Mouse (Mus musculus) hindbrain, embryonic 14.5 days (tissue): Measurements from ENCODE around the gene Hmcn1. TPM values are rescaled to one million over a fixed set of nuclear protein-coding genes. Genes with fewer than 3 reads are reported as not detected.

Experiments used
- ATAC-seq: fragments of 200-750 bp; cut with Nextera tagmentation; 2 replicates; pipeline ENCODE4 v1.8.0; 2017; ENCODE audit warnings: moderate number of reproducible peaks, mild to moderate bottlenecking, moderate TSS enrichment, moderate library complexity; ENCODE audit not compliant: low FRiP score
- DNase-seq: peaks from one replicate; pipeline ENCODE4 v3.0.0-alpha.2; 2015; ENCODE audit warnings: low spot score
- H3K27ac ChIP-seq: fragments of 300-500 bp; sonication (generic); 2 replicates; pipeline ENCODE4 v1.5.1; 2014; ENCODE audit warnings: mild to moderate bottlenecking, moderate library complexity
- H3K27me3 ChIP-seq: fragments of 300-500 bp; sonication (generic); 2 replicates; pipeline ENCODE4 v1.6.1; 2014; ENCODE audit warnings: mild to moderate bottlenecking, low read length, mixed read lengths; ENCODE audit not compliant: control insufficient read depth, insufficient read depth
- H3K36me3 ChIP-seq: fragments of 300-500 bp; sonication (generic); replicated peaks from 2 replicates; pipeline ENCODE4 v1.6.1; 2014; ENCODE audit not compliant: control insufficient read depth, insufficient read depth
- H3K4me1 ChIP-seq: fragments of 300-500 bp; sonication (generic); replicated peaks from 2 replicates; pipeline ENCODE4 v1.6.1; 2014; ENCODE audit warnings: antibody characterized with exemption, low read length, mixed read lengths; ENCODE audit not compliant: control insufficient read depth, insufficient read depth
- H3K4me2 ChIP-seq: fragments of 300-500 bp; sonication (generic); replicated peaks from 2 replicates; pipeline ENCODE4 v1.6.1; 2014; ENCODE audit warnings: mild to moderate bottlenecking, moderate library complexity
- H3K4me3 ChIP-seq: fragments of 300-500 bp; sonication (generic); replicated peaks from 2 replicates; pipeline ENCODE4 v1.5.1; 2014; ENCODE audit warnings: mild to moderate bottlenecking, low read length
- H3K9ac ChIP-seq: fragments of 300-500 bp; sonication (generic); 2 replicates; pipeline ENCODE4 v1.6.1; 2014
- H3K9me3 ChIP-seq: fragments of 300-500 bp; sonication (generic); 2 replicates; pipeline ENCODE4 v1.6.1; 2016; ENCODE audit warnings: low read length; ENCODE audit not compliant: control insufficient read depth
- WGBS: fragments of 180-500 bp; shearing (Covaris S2); extraction: QIAGEN DNeasy Blood & Tissue Kit; methylation state at CpG from one replicate; pipeline ENCODE4 v1.1.7; 2014; 5-methylcytosine and 5-hydroxymethylcytosine counted together
- polyA plus RNA-seq: library from polyadenylated mRNA; unstranded; fragments of >200 nt; fragmentation: Nextera tagmentation; extraction: Ambion mirVana; gene quantifications from 2 replicates; pipeline ENCODE4 v1.2.1, GENCODE M21; 2014

The Hmcn1 gene
- polyA plus RNA-seq, 1 experiment from 2014 or later: 2.2 TPM

DNA sequence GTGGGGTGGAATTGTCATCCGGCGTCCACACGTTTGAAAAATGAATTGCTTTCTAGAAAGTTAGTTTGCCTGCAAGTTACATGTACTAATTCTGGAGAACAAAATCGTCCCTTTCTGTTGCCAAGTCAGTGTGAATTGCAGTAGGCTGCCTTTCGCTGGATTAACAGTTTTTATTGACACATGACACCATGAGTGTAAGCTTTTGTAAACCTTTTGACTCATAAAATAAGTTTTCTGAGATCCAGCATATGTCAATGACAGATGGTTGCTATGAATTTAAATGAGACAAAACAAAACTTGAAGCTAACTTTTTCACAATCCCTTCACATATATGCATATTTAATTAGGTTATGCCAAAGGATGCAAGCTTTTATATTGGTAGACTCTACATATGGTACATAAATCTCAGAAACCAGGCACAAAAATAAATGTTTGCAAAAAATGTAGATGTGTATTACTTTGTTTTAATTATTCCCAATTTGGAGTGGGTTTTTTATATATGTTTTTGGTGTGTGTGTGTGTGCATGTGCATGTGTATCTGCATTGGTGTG is 79.6 kb downstream of the Hmcn1 start:
- no peak overlapping the region for H3K27ac ChIP-seq
- no peak overlapping the region for H3K4me3 ChIP-seq
- WGBS: 85% methylated on average over 5 of the region's 5 CpGs
- DNase-seq: no peak
- no peaks in the 10 kb centered on the region for H3K27me3 ChIP-seq
- no peak for ATAC-seq
- no peaks in the 10 kb centered on the region for H3K36me3 ChIP-seq
- no peak overlapping the region for H3K4me2 ChIP-seq
- H3K9ac ChIP-seq: no peak overlapping the region
- H3K4me1 ChIP-seq: no peaks in the 10 kb centered on the region
- no peaks in the 10 kb centered on the region for H3K9me3 ChIP-seq

DNA sequence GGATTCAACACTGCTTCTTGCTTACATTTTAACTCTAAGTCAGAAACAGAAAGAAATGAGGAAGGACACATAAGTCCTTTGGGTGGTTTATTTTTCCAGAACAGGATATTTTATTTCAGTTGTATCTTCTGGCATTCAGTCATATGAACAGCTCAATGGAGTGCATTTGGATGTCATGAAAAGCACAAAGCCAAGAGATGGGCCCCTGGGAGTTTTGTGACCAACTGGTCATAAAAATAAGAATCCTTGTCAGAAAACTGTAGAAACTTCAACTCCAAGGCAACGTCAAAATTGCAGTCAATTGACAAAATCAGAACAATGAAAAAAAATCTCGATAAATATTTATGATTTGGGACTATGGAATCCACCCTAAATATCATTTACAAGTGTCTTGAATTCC is 83.6 kb downstream of the Hmcn1 start:
- Histone ChIP-seq H3K27ac (no peak overlapping the region), H3K4me2 (no peak overlapping the region), H3K4me3 (no peak overlapping the region), H3K9me3 (no peaks in the 10 kb centered on the region), H3K4me1 (no peaks in the 10 kb centered on the region), H3K27me3 (no peaks in the 10 kb centered on the region), H3K9ac (no peak overlapping the region), H3K36me3 (no peaks in the 10 kb centered on the region)
- no peak for ATAC-seq
- no peak for DNase-seq
- WGBS: 84% methylated on average over 2 of the region's 2 CpGs

DNA sequence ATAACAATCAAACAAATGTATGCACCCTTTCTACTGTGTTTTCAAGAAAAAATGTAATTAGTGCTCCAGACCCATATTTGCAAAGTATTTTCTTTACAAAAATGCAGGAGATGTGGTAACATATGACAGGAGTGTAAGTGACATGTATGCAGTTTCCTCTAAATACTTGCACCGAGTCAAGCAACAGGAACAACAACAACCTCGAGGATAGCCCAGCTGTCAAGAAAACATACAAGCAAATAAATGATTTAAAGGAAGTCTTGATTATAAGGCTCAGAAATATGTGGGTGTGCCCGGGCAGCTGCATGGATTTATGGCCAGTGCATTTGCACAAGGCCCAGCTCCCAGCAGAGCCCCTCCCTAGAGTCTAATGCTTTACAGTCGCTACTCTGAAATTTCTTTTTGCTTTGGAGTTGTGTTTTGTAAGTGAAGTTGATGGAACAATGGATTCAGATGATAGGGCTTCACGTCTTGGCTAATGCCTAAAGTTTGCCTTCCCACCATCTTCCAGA is 99.5 kb downstream of the Hmcn1 start:
- H3K4me3 ChIP-seq: no peak overlapping the region
- no peaks in the 10 kb centered on the region for H3K27me3 ChIP-seq
- H3K9me3 ChIP-seq: no peaks in the 10 kb centered on the region
- no peak overlapping the region for H3K27ac ChIP-seq
- no peak for ATAC-seq
- no peak overlapping the region for H3K4me2 ChIP-seq
- no peak for DNase-seq
- H3K9ac ChIP-seq: no peak overlapping the region
- no peaks in the 10 kb centered on the region for H3K36me3 ChIP-seq
- no peaks in the 10 kb centered on the region for H3K4me1 ChIP-seq
- 89% methylated on average over 5 of the region's 5 CpGs for WGBS

DNA sequence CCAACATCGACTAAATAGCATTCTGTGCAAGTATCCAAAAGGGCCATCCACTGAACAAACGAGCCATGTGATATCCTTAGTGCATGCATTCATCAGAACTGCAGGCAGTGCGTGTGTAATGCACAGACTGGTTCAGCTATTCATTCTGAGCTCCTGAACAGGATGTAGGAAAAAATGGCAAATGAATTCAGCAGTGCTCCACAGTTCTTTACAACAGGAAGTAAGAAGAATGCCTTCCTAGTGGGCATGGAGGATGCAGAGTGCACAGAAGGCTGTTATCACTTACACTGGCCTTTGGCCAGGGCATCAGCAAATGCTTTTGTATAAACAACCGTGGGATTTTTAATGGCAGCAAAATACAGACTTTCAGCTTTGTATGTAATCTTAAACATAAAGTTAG is 103.2 kb downstream of the Hmcn1 start:
- 74% methylated on average over 4 of the region's 4 CpGs for WGBS
- no peaks in the 10 kb centered on the region for H3K27me3 ChIP-seq

DNA sequence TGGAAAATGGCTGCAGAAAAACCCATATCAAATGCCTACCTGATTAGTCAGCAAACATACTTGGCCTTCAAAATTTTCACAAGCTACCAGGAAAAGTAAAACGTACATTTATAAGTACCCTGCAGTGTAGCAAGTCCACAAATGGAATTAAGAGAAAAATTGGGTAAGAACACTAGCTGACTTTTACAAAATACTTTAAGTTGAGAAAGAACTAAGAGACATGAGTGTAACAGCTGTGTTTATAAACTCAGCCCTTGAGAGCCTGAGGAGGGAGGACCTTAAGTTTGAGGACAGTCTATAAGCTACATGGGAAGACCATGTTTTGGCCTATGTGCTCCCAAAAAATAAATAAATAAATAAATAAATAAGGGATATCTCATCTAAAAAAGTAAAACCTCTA is 107.0 kb downstream of the Hmcn1 start:
- 77% methylated on average over 1 of the region's 1 CpGs for WGBS
- ATAC-seq (no peak), DNase-seq (no peak)
- no peaks in the 10 kb centered on the region for H3K4me1 ChIP-seq
- no peak overlapping the region for H3K4me3 ChIP-seq
- no peaks in the 10 kb centered on the region for H3K9me3 ChIP-seq
- no peak overlapping the region for H3K27ac ChIP-seq
- no peaks in the 10 kb centered on the region for H3K27me3 ChIP-seq
- H3K9ac ChIP-seq: no peak overlapping the region
- H3K36me3 ChIP-seq: no peaks in the 10 kb centered on the region
- no peak overlapping the region for H3K4me2 ChIP-seq

More for the DNA sequence above, 103.2 kb downstream of the Hmcn1 start:
- DNase-seq (no peak), ATAC-seq (no peak)
- no peak overlapping the region for H3K4me2 ChIP-seq
- no peaks in the 10 kb centered on the region for H3K36me3 ChIP-seq
- no peak overlapping the region for H3K4me3 ChIP-seq
- no peaks in the 10 kb centered on the region for H3K9me3 ChIP-seq
- no peak overlapping the region for H3K27ac ChIP-seq
- no peaks in the 10 kb centered on the region for H3K4me1 ChIP-seq
- no peak overlapping the region for H3K9ac ChIP-seq

DNA sequence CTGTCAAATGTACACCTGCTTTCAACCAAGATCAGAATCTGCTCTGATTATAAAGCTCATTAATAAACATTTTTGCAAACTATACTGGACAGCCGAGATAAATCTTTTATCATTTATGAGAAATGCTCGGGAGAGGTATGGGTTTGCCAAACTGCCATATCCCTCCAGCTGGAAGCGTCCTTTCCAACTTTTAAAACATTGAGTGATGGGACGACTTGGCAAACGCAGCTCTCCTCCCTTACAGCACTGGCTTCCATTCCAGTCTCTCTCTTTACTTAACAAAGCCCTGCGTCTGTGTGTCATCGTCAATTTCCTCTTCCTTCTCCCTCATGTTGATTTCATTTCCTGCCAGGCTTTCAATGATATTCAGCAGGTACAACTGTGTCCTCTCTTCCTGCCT is 114.8 kb downstream of the Hmcn1 start:
- no peak overlapping the region for H3K4me3 ChIP-seq
- WGBS: 84% methylated on average over 7 of the region's 7 CpGs
- H3K9me3 ChIP-seq: no peaks in the 10 kb centered on the region
- no peaks in the 10 kb centered on the region for H3K36me3 ChIP-seq
- no peak overlapping the region for H3K4me2 ChIP-seq
- no peak overlapping the region for H3K9ac ChIP-seq
- no peak for ATAC-seq
- no peaks in the 10 kb centered on the region for H3K27me3 ChIP-seq
- no peak for DNase-seq
- no peaks in the 10 kb centered on the region for H3K4me1 ChIP-seq
- H3K27ac ChIP-seq: no peak overlapping the region

DNA sequence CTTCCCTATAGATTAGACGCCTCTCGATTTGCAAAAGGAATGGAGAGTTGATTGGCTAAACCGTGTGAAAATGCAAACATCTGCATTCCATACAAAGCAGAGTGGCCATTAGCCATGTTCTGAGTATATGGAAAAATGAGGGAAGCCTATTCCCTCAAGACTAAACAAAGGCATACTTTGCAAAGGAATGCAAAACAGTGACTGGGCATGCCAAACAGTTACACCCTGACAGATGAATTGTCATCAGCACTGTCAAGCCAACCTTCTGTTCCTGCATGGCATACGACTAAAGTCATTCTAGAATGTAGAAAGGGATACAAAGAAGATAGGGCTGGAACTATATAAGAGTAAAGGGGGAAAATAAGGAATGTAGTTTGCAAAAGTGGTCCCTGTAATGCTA is 115.3 kb downstream of the Hmcn1 start:
- ATAC-seq (no peak), DNase-seq (no peak)
- Histone ChIP-seq H3K9me3 (no peaks in the 10 kb centered on the region), H3K36me3 (no peaks in the 10 kb centered on the region), H3K9ac (no peak overlapping the region), H3K27me3 (no peaks in the 10 kb centered on the region), H3K27ac (no peak overlapping the region), H3K4me3 (no peak overlapping the region), H3K4me2 (no peak overlapping the region), H3K4me1 (no peaks in the 10 kb centered on the region)
- 64% methylated on average over 4 of the region's 4 CpGs for WGBS

DNA sequence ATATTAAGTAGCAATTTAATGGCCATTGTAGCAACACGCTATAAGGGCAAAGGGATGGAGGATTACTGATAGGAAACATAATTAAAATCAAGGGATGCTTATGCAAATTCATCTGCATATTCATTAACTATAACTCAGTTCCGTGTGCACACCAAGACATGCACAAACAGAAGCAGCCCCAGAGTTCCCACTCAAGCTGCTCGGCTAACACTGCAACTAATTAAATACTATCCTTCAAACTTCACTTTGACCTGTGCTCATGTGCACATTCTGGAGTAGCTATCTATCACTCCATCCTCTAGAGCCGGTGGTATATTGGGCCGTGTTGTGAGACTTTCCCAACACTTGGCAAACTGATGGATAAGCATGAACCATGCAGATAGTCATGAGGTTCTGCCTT is 119.2 kb downstream of the Hmcn1 start:
- H3K4me2 ChIP-seq: no peak overlapping the region
- no peaks in the 10 kb centered on the region for H3K36me3 ChIP-seq
- WGBS: 75% methylated on average over 5 of the region's 5 CpGs
- H3K4me3 ChIP-seq: no peak overlapping the region
- H3K9ac ChIP-seq: no peak overlapping the region
- DNase-seq: no peak
- no peak for ATAC-seq
- H3K4me1 ChIP-seq: no peaks in the 10 kb centered on the region
- H3K27me3 ChIP-seq: no peaks in the 10 kb centered on the region
- no peak overlapping the region for H3K27ac ChIP-seq
- no peaks in the 10 kb centered on the region for H3K9me3 ChIP-seq

DNA sequence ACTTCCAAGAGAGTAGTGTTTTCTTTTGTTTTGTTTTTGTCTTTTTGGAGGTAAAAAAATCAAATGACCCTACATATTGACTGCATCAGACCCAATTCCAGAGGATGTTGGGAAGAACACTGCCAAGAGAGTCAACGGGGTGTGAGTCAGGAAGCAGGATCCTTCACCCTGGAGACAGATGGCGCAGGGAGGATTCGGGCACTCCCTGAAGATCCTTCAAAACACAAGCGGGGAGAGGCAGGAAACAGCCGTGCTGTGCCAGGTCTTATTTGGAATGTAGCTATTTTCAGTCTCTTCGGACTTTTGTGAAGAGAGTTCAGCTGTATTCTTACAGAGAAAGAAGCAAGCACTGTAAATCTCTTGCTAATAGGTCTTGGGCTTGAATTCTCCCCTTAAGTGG is 120.0 kb downstream of the Hmcn1 start:
- Histone ChIP-seq H3K27ac (no peak overlapping the region), H3K4me1 (no peaks in the 10 kb centered on the region), H3K27me3 (no peaks in the 10 kb centered on the region), H3K9ac (no peak overlapping the region), H3K36me3 (no peaks in the 10 kb centered on the region), H3K4me2 (no peak overlapping the region), H3K4me3 (no peak overlapping the region), H3K9me3 (no peaks in the 10 kb centered on the region)
- DNase-seq (no peak), ATAC-seq (no peak)
- WGBS: 70% methylated on average over 6 of the region's 6 CpGs

DNA sequence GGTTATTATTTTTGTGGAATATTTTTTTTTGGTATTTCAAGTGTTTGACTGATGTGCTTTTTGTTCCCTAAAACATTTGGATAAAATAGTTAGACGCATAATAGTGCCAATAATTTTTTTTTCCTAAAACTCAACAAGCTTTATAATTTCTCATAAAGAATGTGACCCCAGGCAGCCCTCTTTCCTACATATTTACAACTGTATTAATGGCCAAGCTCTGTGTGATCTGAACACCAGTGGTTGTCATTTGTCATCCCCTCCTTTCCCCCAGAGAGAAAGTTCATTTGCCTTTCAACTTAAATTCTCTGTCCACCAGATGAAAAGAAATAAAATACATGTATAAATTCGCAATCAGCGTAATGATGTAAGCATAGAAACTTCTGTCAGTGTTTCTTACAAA is 121.1 kb downstream of the Hmcn1 start:
- ATAC-seq (no peak), DNase-seq (no peak)
- H3K9me3 ChIP-seq: no peaks in the 10 kb centered on the region
- no peaks in the 10 kb centered on the region for H3K36me3 ChIP-seq
- H3K4me3 ChIP-seq: no peak overlapping the region
- no peaks in the 10 kb centered on the region for H3K27me3 ChIP-seq
- no peak overlapping the region for H3K4me2 ChIP-seq
- 90% methylated on average over 3 of the region's 3 CpGs for WGBS
- H3K4me1 ChIP-seq: no peaks in the 10 kb centered on the region
- no peak overlapping the region for H3K27ac ChIP-seq
- H3K9ac ChIP-seq: no peak overlapping the region
